Comparison of ENCODE assay signal across 16 mouse cellular contexts in genomic region chr2:11917373-11917772, GRCm38 (mm10).
"Had no signal": no experiment of that assay in that cellular context is flagged by ENCODE, and none has a peak within 500 bp of the region (broad histone marks: within the 10 kb centered on the region; RNA-seq: fewer than 3 reads in every experiment).

No protein-coding gene starts in this region.

- DNase-seq: retina, postnatal 1 day; right cerebral cortex, adult 18-20 months; right cerebral cortex, postnatal 14 days; right cerebral cortex, postnatal 25 days; right cerebral cortex, postnatal 4 days; spleen, adult 18-20 months; thymus, adult 18-20 months; thymus, adult 2 months; thymus, postnatal 14 days; thymus, postnatal 25 days; thymus, postnatal 36 days; thymus, postnatal 4 days had no signal

- H3K27ac ChIP-seq: neural tube, embryonic 12.5 days; neural tube, embryonic 13.5 days; neural tube, embryonic 15.5 days; stomach, embryonic 15.5 days had no signal

- H3K4me3 ChIP-seq: neural tube, embryonic 12.5 days; neural tube, embryonic 13.5 days; neural tube, embryonic 15.5 days; stomach, embryonic 15.5 days had no signal

- H3K27me3 ChIP-seq: neural tube, embryonic 12.5 days; neural tube, embryonic 13.5 days; neural tube, embryonic 15.5 days; stomach, embryonic 15.5 days had no signal

- H3K4me2 ChIP-seq: neural tube, embryonic 12.5 days; neural tube, embryonic 13.5 days; neural tube, embryonic 15.5 days; stomach, embryonic 15.5 days had no signal

- H3K36me3 ChIP-seq: neural tube, embryonic 12.5 days; neural tube, embryonic 13.5 days; neural tube, embryonic 15.5 days; stomach, embryonic 15.5 days had no signal

- H3K9ac ChIP-seq: neural tube, embryonic 12.5 days; neural tube, embryonic 13.5 days; neural tube, embryonic 15.5 days; stomach, embryonic 15.5 days had no signal

- H3K9me3 ChIP-seq: neural tube, embryonic 12.5 days; neural tube, embryonic 13.5 days; neural tube, embryonic 15.5 days; stomach, embryonic 15.5 days had no signal

- H3K4me1 ChIP-seq: neural tube, embryonic 12.5 days; neural tube, embryonic 13.5 days; neural tube, embryonic 15.5 days; stomach, embryonic 15.5 days had no signal
